Mouse (Mus musculus) urinary bladder, postnatal 14 days (tissue): ENCODE measurements at regions not wholly inside any gene's neighbourhood (a gene's known extent, or its start where the extent isn't known, plus 50 kb on each side); places are given as distances from the start of the nearest gene placed in this dataset.
"Not testable (repeated sequence)": the region's sequence is repeated elsewhere in the genome, so short reads cannot be mapped to it uniquely, and the experiment has no call there.

ENCODE experiments used
- DNase-seq: peaks from one replicate; pipeline ENCODE4 v3.0.0; 2021; ENCODE audit warnings: low spot score

GRCm38 (mm10) chr13:74563483-74564330 lies 69.9 kb upstream of the Zfp825 start:
- DNase-seq: peak; percentile 78

GRCm38 (mm10) chr13:74564331-74564727 lies 70.5 kb upstream of the Zfp825 start:
- not testable (repeated sequence) for DNase-seq

GRCm38 (mm10) chr13:74569967-74570366 lies 69.4 kb upstream of the Erap1 start:
- peak; percentile 13 for DNase-seq
